Mouse (Mus musculus) retina, postnatal 1 day (tissue): Measurements from ENCODE around the gene Cabp4.

Experiments
- DNase-seq: peaks from one replicate; pipeline ENCODE4 v3.0.0-alpha.2; 2012

The Cabp4 gene

DNA sequence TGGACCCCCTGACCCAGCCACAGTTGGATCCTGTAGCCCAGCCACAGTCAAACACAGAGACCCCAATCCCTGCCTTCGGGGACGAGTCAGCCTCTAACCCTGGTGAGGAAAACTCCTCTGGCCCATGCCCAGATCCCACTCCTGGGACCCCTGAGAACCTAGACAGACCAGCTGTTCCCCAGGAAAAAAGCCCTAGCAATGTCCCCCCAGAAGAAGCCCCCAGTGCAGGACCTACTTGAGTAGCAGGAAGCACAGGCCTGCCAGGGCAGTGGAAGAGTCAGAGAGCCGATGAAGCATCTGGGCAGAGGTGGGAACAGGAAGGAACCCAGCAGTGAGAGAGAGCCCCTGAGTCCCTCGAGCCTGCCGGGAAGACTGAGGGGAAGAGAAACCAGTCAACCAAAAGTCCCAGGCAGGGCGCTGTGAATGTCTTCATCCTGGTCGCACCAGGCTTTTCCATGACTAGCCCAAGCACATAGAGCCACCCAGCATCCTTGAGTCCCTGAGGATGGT lies at the start of gene Cabp4:
TSS of gene Cabp4 (minus strand) at position 275 of the 510 bp plus-strand sequence.
- DNase-seq = no peak

DNA sequence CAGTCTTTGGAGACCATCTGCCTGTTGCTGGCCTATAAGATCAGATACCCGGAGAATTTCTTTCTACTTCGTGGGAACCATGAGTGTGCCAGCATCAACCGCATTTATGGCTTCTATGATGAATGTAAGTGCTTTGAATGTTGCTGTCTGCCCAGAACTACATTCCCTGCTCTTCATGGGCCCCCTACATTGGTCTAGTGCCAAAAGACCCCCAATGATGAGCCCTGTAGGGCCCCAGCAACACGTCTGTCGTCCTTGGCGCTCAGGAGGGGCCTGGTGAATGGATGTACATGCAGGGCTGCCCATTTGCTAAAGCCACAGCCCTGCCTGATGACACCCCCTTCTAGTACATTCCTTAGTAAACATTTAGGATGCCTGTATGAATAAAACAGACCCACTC lies 49.3 kb upstream of the Cabp4 start:
- DNase-seq = no peak

DNA sequence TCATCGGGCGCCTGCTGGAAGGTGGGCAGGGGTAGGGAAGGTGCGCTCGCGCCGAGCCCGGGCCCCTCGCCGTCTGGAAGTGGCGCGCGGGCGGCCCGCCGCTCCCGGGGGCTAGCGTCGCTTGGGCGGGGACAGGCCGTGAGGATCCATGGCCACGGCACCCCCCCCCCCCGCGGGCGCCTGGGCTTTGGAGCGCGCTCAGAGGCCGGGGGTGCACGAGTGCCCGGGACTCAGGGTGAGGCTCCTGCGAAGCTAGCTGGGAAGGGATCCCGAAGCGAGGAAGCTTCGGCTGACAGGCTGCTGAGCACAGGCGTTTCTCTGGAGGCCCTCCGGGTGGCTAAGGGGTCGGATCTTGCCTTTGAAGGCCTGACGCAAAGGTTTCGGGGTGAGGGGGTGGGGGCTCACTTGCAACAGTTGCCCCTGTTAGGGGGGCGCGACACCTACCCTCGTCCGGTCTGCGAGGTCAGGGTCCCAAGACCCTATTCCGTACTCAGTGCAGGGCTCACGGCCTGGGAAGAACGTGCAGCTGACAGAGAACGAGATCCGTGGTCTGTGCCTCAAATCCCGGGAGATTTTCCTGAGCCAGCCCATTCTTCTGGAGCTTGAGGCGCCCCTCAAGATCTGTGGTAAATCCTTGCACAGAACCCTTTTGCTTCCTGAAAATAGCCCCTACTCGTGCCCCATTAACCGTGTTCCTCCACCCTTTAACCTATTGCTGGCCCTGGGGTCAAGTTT lies 48.6 kb upstream of the Cabp4 start:
- no peak for DNase-seq

DNA sequence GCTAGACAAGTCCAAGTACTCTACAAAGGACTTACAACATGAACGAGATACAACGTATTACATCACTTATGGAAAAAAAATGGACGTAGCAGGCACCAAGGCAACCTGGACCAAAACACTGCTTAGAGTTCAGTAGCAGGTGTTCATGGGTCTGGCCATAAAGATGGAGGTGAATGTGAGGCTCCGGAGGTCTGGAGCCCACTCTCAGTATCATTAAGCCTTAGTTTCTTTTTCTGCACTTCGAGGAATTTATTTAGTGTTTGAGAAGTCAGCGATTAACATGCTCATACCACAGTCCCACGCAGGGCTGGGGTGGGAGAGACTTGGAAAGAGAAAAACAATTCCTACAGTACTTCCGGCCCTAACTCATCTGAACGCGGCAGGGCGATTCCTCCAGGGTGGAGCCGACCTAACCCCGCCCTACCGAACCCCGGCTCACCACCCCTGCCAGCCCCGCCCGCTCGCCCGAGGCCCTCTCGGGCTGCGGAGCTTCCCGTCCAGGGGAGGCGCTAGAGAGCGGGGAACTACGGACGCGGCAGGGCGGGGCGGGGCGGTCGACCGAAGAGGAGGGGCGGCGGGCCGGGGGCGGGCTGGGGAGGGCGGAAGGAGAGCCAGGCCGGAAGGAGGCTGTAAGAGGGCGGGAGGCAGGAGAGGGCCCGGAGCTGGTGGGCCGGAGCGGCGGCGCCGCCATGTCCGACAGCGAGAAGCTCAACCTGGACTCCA lies 47.9 kb upstream of the Cabp4 start, which contains the start of gene Ppp1ca:
TSS of gene Ppp1ca (plus strand) at position 538 of the 723 bp plus-strand sequence.
- peak; percentile 97 for DNase-seq

DNA sequence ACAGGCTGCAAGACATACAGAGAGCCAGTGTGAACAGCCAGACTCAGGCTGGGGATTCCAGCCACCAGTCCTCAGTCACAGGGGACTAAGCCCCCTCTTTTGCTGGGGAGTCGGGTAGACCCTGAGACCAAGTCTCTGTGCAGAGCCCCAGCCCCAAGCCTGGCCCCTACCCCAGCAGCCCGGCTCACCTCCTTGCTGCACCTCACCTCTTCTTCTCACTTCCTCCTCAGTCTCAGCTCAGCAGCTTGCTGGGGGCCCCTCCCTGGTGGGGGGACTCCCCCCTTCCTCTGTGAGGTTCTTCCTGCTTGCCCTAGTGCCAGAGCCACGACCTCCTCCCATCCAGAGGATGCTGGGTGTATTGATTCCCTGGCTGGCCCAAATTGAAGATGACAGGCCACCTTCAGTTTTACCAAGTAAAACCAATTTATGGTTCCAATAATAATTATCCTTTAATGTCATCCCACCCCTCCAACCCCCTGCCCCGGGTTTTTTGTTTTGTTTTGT lies 47.0 kb upstream of the Cabp4 start, which contains the start of gene Tbc1d10c:
TSS of gene Tbc1d10c (minus strand) at position 454 of the 504 bp plus-strand sequence.
- DNase-seq = no peak

DNA sequence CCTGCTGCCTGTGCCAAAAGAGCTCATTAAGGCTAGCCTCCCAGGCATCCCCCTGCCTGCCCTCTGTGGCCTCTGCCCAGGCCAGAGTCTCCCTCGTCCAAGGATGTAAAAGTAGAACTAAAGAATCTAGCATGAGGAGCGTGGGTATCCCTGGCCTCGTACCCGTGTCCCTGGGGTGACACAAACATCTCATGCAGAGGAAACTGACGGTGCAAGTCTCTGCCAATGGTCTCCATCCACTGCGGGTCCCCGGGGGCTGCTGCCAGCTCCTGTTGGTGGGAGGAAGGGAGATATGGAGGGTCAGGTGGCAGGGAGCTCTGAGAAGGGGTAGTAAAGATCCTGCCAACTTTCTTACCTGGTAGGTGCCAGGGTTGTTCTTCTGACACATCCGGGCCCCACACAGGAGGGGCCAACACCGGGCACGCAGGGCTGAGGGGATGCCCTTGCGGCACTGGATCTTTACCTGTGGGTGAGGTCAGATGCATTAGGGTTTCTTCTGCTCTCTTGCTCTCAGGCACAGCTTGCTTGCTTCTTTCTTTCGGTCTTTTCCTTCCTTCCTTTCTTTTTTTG lies 45.3 kb upstream of the Cabp4 start:
- no peak for DNase-seq

DNA sequence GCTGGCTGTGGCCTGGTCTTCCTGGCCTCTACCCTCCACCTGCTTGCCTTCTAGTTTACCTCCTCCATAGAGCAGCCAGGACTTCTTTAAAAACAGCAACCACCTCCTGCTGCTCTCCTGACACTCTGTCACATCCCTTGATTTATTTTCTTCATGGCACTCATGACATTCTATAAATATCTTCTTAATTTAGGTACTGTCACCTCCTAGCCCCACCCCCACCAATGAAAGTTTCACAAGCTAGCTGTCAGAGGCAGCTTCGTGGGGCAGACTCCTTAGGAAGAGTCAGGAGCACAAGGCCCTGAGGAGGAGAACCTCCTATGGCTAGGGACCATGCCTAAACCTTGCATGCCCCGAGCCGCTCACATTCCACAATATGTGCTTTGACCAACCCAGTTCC lies 43.5 kb upstream of the Cabp4 start:
- DNase-seq = no peak

DNA sequence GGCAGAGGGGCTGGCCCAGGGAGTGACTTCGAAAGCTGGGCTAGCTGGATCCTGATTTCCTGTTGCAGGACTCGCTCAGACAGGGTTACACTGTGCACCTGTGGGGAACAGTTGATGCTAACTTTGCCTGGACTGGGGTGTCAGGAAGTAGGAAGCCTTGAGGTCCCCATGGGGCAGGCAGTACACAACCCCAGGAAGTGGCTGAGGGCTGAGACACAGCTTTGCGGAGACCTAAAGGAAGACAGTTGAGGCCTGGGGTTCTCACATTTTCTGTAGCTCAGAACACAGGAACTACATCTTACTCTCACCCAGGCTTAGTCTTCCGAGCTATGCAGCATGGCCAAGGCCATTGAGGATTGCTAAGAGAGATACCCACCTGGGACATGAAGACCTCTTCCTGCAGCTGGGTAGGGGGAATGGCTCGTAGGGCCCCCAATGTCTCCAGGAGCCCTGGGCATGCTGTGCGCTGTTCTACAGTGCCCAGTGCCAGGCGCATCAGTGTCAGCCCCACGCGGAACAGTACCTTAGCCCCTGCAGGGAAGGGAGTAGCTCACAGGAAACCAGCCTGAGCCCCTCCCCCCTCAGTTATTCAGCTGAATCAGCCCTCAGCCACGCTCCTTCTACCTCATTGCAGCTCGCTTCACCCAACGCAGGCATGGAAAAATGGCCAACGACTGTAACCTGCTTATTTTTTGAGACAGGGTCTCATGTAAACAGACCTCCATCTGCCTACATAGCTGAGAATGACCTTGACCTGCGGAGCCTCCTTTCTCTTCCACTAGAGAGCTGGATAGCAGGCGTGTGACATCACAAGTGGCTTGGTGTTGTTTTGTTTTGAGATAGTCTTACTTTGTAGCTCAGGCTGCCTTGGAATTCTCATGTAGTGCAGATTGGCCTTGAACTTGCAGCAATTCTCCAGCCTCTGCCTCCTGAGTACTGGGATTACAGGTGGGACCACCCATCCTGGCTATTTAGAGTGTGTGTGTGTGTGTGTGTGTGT lies 41.4 kb upstream of the Cabp4 start:
- no peak for DNase-seq

DNA sequence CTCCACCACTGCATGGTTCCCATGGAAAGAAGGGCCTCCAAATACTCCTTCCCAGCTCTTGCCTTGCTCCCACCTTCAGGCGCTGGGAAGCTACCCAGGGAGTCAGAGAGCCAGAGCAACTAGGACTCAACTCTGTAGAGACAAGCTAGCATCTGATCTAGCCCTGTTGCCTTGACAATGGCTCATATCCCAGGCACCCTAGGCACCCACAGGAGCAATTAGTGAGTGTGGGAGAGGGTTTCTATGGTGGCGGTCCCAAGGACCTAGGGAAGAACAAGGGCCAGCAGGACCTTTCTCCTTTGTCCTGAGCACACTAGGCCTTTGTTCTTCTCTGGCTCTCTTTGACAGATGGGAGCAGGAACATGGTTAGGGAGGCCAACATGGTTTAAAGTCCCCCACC lies 39.9 kb upstream of the Cabp4 start:
- peak; percentile 80 for DNase-seq

DNA sequence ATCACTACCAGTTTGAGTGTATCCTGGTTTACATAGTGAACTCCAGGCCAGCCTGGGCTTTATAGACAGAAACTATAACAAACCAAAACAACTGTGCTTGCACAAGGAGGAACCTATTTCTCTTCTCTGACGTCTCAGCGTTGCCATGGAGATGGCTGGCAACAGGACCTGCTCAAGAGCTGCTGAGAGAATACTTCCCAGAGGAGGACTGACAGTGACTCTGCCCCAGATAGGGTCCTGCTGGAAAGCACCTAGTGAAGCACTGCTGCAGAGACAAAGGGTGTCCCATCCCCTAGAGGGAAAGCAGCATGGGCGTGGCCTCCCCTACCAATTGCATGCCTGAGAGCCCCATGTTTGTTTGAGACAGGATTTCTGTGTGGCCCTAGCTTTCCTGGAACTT lies 38.1 kb upstream of the Cabp4 start:
- DNase-seq = peak; percentile 71

DNA sequence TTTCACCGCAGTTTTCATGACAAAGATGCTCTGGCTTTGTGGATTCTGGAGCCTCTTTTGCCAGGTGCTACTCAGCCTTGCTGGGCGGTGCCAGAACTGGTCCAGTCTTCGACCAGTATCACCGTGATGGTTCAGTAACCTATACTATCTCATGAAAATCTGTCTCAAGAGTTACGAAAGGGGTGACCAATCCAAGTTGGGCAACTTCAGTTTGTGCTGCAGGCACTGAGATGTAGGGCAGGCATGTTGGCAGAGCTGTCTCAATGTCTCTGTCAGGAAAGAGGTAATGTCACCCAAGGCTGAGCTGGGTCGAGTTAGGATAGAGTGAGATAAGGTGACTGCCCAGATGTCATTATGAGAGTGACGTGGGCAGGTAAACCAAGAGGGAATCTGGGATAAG lies 36.6 kb upstream of the Cabp4 start:
- no peak for DNase-seq

DNA sequence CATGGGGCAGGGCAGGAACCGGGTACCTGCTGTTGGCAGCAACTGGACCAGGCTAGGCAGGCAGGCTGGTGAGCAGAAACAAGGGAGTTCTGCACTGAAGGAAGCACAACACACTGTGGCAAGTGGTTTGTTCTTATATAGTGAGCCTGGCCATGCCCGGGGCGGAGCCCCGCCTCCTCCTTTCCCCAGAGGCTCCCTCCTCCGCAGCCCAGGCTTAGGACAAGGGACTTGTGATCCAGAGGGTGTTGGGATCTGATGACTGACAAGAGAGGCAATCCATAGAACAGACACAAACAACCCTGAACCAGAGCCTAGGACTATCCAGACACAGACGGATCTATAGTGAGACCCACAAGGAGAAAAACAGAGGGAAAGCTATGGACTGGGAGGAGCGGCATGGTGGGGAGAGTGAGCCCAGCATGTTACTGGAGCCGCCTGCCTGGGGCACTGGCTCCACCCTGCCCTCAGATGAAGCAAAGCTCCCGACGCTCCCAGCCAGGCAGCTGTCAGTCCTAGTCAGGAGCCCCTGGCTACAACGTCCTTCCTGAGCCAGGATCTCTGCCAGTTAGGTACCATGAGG lies 31.6 kb upstream of the Cabp4 start, which contains the start of gene Carns1:
TSS of gene Carns1 (minus strand) at position 112 of the 580 bp plus-strand sequence.
- DNase-seq = peak; percentile 64

DNA sequence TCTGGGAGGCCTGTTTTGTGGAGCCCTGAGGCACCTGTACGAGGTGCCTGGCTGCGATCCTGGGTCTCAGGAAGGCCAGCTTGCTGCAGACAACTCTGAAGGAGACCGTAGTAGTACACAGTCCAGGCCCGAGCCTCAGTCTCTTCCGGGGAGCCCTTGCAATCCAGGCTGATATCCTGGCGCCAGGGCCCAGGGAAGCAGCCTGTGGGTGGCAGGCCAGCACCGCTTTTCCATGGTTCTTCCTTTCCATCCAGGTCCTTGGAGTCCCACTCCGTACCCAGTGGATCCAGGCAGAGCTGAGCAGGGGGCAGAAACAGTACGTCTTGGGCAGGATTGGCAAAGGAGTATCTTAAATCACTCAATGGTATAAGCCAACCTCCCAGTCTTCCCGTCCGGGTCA lies 29.1 kb upstream of the Cabp4 start:
- DNase-seq = no peak

DNA sequence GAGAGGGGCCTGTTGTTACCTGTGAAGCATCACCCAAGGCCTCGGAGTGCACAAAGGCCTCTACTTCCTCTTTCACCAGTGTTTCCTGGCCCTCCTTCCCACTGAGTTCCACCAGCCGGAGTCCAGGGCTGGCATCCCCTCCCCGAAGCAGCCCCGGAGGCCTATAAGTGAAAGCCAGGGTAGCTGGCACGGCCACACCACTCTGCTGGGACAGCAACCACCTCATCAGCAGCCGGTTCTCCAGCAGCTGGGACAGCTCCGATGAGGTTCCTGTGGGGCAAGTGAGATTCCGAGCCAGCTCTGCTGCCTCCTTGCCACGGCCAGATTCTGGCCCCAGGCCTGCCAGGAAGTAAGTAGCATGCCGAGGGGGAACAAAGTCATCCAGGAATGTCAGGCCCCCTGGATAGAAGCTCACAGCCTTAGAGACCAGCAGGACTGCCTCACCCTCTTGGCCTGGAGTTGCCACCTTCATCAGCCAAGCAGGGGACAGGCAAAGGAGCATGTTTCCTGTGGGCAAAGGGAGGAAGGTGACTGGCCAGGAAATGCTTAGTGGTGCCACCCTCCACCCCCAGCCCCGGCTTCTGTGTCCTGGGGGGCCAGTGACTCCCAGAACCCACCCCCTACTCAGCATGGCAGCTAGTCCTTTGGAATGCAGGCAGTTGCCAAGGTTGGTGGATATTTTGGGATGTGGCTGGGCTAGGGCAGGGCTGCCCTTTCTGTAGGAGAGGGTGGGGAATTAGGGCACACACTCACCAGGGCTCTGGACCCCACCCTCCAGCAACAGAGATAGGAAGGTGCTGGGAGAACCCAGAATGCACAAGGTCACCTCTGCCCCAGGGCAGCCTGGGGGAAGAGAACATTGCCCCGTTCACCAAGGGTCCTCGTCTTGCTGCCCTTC lies 27.8 kb upstream of the Cabp4 start:
- no peak for DNase-seq

DNA sequence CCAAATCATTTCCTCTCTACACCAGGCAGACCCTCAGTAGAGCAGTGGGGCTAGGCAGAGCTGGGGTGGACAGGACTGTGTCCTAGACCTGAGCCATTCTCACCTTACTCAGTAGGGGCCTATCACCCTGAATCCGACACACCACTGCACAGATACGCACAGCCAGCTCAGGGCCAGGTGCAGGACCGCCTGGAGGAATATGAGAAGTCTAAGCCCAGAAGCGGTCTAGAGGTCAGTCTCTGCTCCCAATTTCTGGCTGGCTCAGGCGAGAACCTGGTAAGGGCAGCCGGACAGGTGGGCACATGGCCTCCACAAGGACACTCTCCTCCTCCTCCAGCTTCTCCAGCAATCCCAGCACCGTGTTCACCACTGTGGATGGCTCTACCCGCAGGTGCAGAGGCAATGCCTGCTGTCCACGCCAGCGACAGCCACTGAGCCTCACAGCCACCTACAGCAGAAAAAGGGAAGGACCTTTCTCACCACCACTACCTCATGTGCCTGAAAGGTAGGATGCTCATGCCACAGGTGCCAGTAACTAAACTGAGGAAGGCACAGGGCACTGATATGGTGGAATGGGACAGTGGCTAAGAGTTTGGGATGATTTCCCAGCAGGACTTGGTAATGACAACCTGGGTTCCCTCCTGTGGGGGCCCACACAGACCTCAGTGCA lies 27.0 kb upstream of the Cabp4 start:
- no peak for DNase-seq

DNA sequence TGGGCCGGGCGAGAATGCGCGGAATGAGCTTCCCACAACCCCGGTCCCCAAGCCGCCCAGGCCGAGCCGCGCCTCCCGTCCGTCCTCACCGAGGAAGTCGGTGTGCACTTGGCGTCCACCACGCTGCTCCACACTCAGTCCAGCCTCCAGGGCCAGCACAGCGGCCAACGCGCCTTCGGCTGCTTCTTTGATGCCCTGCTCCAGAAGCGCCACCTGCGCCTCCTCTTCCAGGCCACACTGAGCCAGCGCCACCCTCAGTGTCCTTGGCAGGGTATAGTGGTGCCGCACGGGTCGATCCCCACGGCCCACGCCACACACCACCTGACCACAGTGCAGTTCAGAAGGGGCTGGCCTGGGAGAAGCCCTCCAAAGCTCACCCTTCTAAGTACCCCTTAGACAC lies 26.0 kb upstream of the Cabp4 start:
- no peak for DNase-seq

DNA sequence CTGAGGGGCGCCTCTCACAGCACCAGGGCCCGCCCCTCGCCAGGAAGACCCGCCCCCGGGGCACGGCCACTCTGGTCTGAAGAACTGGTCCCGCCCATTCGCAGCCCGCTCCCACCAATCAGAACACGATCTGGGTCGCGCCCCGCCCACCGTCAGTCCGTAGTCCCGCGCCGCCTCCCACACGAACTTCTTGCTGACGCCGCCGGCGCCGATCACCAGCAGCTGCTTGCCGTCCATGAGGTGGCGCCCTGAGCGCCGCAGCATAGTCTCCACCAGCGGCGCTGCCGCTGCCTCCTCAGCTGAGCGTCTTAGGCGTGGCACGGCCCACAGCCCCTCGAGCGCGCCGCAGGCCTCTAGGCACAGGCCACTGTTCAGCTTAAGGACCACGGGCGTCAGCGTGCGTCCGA lies 25.5 kb upstream of the Cabp4 start:
- DNase-seq = peak; percentile 99

DNA sequence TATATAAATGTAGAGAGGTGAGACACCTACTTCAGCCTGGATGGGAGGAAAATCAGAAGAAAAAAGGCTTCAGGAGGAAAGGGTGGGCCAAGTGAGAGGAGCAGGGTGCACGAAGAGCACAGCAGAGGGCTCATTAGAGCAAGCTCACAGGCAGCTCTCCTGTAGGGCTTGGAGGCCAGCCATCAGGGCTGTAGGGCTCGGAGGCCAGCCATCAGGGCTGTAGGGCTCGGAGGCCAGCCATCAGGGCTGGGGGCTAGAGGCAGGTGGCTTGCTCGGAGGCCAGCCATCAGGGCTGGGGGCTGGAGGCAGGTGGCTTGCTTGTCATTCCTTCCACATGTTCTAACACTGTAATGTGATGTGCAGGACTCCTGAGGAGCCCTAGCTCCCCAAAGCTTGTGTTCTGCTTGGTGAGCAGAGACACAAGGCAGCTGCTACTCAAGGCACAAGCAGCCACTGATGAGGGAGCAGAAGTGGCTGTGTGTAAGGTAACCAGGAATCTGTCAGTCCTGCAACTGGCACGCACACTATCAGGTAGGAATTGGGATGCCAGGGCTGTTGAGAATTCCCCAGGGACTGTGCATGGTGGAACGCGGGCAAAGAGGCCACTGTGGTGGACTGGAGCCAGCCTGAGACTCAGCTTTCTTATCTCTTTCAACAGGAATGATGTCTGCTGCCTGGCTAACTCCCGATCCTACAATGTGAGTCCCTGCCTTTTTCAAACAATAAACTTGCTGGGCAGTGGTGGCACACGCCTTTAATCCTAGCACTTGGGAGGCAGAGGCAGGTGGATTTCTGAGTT lies 23.0 kb upstream of the Cabp4 start:
- DNase-seq = no peak

DNA sequence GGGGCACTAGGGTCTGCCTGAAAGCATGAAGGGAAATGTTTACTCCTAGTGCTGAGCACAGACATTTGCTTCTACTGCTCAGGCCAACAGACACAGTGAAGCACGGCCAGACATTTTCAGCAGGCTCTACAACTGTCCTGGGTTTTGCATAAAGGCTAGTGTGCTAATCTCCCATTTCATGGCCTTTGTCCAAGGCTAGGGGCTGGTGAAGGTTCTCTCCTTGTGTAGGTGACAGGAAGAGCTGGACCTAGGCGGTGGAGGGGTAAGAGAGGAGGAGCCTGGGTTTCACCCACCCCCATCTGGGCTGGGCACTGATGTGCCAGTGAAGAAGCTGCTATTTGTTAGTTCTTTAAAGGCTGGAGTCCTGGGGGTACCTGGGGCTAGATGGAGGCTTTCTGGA lies 20.9 kb upstream of the Cabp4 start:
- no peak for DNase-seq
